Mouse (Mus musculus): ENCODE results near the gene Zbtb18. TPM values are rescaled to one million over a fixed set of nuclear protein-coding genes. Genes with fewer than 3 reads are reported as not detected.
A peak's percentile ranks its signal among the peaks of the same experiment; 100 is the strongest.

Gene Zbtb18
- total RNA-seq, 2 experiments from 2014 or later, result 397 to 428 TPM

DNA sequence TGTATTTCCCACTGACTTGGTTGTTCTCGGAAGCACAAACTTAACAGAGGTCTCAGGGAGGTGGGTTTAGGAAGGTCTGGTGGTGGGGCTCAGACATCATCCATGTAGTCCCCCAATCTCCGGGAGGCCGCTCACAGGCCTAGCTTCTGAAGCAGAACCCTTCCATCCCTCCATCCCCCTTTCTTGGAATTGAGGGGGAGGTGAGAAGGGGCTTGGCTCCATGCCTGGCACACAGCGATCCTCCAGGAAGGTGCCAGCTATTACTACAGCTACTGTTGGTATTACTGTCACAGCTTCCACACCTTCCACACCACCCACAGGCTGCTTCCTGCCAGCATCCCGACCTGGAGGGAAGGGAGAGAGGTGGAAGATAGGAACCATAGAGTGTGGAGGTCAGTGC is 26.3 kb downstream of the Zbtb18 start:
- intact Hi-C loops (cut with DNase I), result no loop called here
- DNase-seq (ENCODE audit: low spot score in 2 of 2), result peak; percentile 67 to 74

DNA sequence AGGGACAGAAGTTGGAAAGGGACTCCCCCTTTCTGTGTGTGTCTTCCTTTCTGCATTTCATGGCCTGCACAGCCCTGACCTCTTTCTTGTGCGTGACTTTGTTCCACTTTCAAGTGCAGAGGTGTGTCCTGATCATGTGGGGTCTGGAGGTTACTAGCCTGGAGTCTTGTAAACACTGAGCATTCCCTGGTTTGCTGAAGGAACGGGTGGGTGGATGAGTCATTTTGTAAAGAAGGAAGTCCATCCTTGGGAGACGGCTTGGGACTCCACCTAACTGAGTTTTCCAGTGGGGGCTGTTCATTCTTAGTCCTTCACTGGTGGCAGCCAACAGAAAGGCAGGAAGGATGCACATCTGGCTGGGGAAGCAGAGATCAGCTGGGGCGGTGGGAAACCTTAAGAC is 27.9 kb downstream of the Zbtb18 start:
- intact Hi-C loops (cut with DNase I), result no loop called here
- no peak for DNase-seq (ENCODE audit: low spot score in 2 of 2)

DNA sequence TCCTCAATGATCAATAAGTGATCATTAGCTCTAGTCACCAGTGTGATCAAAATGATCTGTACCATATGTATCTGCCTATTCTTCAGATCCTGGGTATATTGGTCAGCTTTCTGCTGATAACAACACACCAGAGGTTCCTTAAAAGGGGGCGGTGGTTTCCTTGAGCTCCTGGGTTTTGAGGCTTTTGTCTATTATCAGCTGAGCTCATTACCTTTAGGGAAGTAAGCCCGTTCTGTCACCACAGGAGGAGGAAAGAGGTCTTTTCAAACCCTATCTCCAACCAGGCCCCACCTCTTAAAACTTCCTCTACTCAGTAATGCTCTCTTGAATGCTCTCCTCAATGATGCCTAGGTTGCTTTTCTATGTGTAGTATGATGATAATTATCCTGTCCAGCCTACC is 28.8 kb downstream of the Zbtb18 start:
- no peak for DNase-seq (ENCODE audit: low spot score in 2 of 2)
- intact Hi-C loops (cut with DNase I), result no loop called here

DNA sequence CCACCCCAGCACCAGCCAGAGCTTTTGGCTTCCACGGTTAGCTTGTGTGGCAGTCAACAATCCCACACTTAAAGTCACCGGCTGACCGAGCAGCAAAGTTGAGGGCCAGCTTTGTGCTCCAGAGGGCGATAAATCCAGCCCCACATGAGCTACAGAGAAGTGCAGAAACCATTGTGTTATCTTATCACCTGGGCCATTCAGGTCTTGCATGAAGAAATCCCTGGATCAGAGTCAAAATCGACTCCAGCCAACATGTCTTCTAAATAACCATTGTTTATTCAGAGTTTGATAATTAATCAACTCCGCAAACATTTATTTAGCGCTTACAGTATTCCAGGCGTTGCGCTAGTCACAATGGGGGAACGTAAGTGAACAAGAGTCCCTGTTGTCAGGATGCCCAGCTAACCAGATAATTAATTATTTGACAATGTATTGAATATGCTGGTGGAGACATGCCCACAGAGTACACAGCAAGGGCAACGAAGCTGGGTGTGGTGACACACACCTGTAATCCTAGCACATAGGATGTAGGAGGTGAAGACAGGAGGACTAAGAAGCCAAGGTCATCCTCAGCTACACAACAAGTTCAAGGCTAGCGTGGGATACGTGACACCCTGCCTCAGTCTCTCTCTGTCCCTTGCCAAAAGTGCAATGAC is 33.5 kb downstream of the Zbtb18 start:
- intact Hi-C loops (cut with DNase I), result no loop called here
- DNase-seq (ENCODE audit: low spot score in 2 of 2), result no peak

DNA sequence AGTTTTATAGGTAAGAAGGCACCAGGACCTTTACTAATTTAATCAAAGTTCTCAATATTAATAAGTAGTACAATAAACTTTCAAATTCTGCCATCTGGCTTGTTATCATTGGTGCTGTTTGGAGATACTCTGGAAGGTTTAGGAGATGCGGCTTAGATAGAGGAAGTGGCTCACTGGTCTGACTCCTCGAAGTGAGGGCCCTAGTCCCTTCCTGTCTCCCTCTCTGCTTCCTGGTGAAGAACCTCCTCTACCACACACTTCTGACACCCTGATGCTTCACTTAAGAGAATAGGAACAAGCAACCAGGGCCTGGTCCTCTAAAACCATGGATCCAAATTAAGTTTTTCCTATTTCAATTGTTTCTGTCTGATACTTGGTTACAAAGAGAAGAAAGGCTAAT is 36.4 kb downstream of the Zbtb18 start:
- intact Hi-C loops (cut with DNase I), result no loop called here
- no peak for DNase-seq (ENCODE audit: low spot score in 2 of 2)

DNA sequence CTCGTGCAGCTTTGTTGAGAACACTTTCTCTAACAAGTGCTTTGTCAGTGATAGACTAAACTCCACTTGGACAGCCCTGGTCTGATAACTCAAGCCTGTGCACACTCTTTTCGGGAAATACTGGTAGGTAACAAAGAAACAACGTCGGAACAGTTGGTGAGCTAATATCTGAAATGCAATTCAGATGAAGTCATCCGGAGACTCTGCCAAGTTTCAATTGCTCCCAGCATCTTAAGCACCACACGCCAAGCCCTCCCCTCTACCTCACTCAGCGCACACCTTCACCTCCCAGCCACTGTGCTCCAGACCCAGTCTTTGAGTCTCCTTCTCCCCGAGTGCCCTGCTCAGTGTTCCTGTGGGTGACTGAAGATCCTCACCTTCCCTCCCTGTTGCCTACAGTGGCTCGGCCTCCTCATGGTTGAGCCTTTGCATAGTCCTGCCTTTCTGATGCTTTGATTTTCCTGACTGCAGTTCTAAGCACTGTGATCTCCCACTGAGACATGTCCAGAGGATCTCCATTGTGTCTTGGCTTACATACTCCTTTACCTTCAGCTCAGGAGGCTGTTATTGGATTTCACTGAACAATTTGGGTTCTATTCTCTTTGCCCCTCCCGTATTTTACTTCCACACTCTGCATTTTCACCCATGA is 37.3 kb downstream of the Zbtb18 start:
- no peak for DNase-seq (ENCODE audit: low spot score in 2 of 2)
- intact Hi-C loops (cut with DNase I), result no loop called here

DNA sequence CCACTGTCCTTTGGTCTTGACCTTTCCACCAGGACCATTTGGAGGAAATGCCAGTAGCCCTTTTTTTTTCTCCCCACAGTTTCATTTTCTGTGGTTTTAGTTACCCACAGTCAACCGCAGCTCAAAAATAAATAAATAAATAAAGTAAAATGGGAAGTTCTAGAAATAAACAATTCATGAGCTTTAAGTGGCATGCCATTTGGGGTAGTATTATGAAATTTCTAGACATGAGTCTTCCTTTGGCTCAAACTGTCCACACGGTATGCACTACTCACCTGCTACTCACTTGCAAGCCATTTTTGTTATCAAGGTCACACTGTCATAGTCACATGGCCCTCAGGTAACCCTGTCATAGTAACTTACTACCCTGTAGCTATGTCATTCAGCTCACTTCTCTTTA is 41.5 kb downstream of the Zbtb18 start:
- intact Hi-C loops (cut with DNase I), result no loop called here
- no peak for DNase-seq (ENCODE audit: low spot score in 2 of 2)

DNA sequence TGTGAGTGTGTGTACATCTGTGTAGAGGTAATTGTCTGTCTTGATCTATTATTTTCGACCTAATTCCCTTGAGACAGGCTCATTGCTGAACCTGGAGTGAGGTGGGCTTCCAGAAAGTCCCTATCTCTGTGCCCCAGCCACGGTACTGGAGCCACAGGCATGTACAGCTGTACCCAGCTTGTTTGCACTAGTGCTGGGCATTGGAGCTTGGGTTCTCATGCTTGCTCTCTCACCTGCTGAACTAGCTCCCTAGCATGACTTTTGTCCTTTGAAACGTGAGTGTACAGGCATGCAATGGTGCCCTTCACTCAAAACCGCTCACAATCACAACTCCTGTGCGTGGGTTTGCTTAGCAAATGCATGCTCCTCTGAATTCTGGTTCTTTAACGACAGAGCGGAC is 42.1 kb downstream of the Zbtb18 start:
- no peak for DNase-seq (ENCODE audit: low spot score in 2 of 2)
- intact Hi-C loops (cut with DNase I), result no loop called here

DNA sequence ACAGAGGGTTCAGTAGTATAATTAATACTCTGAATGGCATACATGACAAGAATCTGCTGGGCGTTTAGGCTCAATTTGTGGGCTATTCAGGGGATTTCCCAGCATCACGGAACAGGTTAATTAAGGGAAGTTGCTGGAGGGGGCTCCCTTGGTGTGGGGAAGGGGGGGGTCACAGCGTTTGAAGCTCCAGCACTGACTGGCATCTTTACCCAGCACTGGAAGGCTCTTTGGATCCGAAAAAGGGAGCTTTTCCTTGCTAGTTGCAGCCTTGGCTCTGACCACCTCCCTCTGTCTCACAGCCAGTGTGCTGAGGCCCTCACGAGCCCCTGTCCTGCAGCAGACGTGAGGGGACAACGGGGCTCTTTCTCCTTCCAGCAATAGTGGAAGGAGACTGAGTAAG is 42.5 kb downstream of the Zbtb18 start:
- no peak for DNase-seq (ENCODE audit: low spot score in 2 of 2)
- intact Hi-C loops (cut with DNase I), result no loop called here

DNA sequence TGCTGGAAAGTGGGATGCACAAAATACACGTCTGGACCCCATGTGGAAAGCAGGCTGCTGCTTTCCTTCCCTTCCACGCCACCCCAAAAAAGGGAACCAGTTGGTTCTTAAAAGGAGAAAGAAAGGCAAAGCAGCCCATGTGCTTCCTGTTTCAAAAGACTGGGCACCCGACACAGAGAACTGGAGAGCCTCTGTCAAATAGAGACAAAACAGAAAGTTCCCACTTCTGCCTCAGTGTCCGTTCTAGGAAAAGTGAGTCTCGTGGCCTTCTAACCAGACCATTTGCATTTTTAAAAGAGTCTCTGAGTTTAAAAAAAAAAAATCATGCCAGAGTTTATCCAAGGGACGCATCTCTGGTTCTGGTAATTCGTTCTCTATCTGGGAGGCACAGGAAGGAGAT is 47.7 kb downstream of the Zbtb18 start:
- DNase-seq (ENCODE audit: low spot score in 2 of 2), result peak in 1 of 2 experiments; percentile 21
- intact Hi-C loops (cut with DNase I), result no loop called here

DNA sequence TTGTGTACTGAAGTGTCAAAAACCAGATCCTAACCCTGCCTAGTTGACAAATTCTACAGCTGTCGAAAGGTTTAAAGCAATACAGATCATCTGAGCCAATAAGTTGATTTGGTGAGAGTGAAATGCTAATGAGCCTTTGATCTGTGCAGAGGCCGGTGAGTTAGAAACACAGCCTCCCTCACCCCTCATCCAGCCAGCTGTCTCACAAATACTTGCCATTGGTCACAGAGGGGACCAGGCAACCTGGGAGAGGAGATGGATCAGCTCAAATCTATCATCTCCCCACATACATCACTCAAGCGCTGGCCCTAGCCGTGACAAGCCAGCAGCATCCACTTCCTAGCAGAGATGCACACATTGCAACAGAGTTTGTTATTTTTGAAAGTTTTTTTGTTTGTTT is 48.7 kb downstream of the Zbtb18 start:
- DNase-seq (ENCODE audit: low spot score in 2 of 2), result no peak
- intact Hi-C loops (cut with DNase I), result no loop called here

DNA sequence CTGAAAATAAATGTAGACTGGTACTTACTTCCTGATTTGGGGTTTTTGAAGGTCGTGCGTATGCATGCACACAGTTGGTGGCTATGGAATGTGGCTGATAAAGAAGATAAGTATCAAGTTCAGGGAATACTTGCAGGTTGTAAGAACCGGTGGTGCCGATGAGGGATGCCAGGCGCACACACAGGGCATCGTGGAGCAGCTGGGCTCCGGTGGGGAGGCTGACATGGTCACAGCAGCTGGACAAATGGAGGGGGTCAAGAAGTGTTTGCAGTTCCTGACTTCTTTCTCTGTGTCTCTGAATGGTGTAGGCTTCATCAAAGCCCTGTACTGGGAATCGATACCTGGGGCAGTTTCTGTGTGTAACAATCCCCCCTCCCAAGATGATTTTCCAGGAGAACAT is 49.1 kb downstream of the Zbtb18 start:
- no peak for DNase-seq (ENCODE audit: low spot score in 2 of 2)
- intact Hi-C loops (cut with DNase I), result no loop called here

DNA sequence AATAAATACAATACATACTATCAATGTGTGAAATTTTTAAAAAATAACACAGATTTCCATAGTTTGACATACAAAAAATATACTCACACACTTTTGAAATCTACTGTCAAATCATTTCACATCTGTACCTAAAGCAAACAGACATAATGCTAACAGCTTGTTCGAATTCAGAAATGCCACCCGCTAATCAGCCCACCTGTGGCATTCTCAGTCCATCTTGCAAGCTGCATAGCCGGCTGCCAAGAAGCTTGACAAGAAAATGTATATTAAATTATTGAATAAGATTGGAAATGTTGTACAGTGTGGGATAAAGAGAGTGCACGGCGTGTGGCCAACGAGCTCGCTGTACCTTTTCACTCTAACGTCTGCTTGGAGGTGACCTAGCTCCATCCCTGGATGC is 52.2 kb downstream of the Zbtb18 start:
- intact Hi-C loops (cut with DNase I), result no loop called here
- no peak for DNase-seq (ENCODE audit: low spot score in 2 of 2)

DNA sequence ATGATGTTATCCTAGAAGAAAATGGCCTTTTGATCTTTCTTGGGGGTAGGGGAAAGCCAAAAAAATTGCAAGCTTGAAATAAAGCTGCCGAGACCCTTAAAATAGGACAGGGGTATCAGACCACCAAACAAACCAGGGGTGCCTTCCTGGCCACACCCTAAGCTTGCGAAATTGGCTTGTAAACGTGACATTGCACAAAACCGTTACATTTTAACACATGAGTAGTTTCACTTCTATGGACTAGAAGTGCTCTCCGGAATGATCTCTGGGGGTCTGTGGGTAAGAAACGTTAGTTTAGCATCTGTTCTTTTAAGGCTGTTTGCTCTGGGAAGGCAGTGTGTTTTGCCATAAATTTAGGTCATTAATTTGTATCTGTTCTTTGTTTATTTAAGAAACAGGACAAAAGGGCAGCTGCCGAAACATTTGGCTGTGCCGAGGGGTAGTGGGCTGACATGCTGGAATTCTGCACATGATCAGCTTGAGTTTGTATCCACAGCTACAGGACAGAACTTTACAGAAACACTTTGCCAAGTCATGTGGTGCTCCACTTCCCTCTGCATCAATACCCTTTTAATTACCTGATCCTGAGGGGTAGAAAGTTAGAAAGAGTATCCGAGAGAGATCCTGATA is 52.9 kb downstream of the Zbtb18 start:
- intact Hi-C loops (cut with DNase I), result no loop called here
- DNase-seq (ENCODE audit: low spot score in 2 of 2), result no peak

Other genes with a start within 250 kb of the Zbtb18 start
- gene Akt3, start 184.1 kb upstream of the Zbtb18 start, total RNA-seq (2021), result 100 to 1,000 TPM; 248 to 255 TPM

Data from left cerebral cortex, postnatal 14 days (tissue).